Mouse (Mus musculus) liver, adult 2 months (tissue): Measurements from ENCODE around the gene Opn1sw. TPM values are rescaled to one million over a fixed set of nuclear protein-coding genes. Genes with fewer than 3 reads are reported as not detected.

ENCODE experiments used
- DNase-seq: peaks from one replicate; pipeline ENCODE4 v3.0.0-alpha.2; 2011; ENCODE audit warnings: low read depth, low spot score; ENCODE audit errors: extremely low read depth
- H3K27ac ChIP-seq: fragments of 200-500 bp; replicated peaks from 2 replicates; pipeline ENCODE4 v1.5.1; 2012; ENCODE audit warnings: low read depth, mild to moderate bottlenecking, control low read depth, inconsistent platforms, low read length; ENCODE audit not compliant: insufficient read depth
- H3K27me3 ChIP-seq: fragments of 200-500 bp; 2 replicates; pipeline ENCODE4 v1.6.1; 2012; ENCODE audit warnings: mild to moderate bottlenecking, moderate library complexity, low read length, inconsistent platforms; ENCODE audit not compliant: control insufficient read depth, insufficient read depth
- H3K36me3 ChIP-seq: fragments of 200-500 bp; 2 replicates; pipeline ENCODE4 v1.6.1; 2012; ENCODE audit warnings: low read length, inconsistent platforms; ENCODE audit not compliant: control insufficient read depth, insufficient read depth
- H3K4me1 ChIP-seq: fragments of 200-500 bp; 2 replicates; pipeline ENCODE4 v1.6.1; 2011; ENCODE audit warnings: low read length; ENCODE audit not compliant: control insufficient read depth, insufficient read depth
- H3K4me3 ChIP-seq: fragments of 200-500 bp; 2 replicates; pipeline ENCODE4 v1.5.1; 2011; ENCODE audit warnings: low read depth, mild to moderate bottlenecking, control low read depth, low read length, moderate library complexity; ENCODE audit not compliant: insufficient read depth
- H3K79me2 ChIP-seq: fragments of 200-500 bp; 2 replicates; pipeline ENCODE4 v1.6.1; 2012; ENCODE audit warnings: inconsistent platforms, mild to moderate bottlenecking, low read length, moderate library complexity; ENCODE audit not compliant: control insufficient read depth, insufficient read depth
- H3K9ac ChIP-seq: fragments of 200-500 bp; 2 replicates; pipeline ENCODE4 v1.6.1; 2012; ENCODE audit warnings: low read depth, mild to moderate bottlenecking, control low read depth, inconsistent platforms, low read length
- CTCF ChIP-seq: fragments of 200-500 bp; IDR thresholded peaks from 2 replicates; pipeline ENCODE4 v1.5.1; 2011; ENCODE audit warnings: low read depth, low read length, control low read depth
- POLR2A ChIP-seq: fragments of 200-500 bp; IDR thresholded peaks from 2 replicates; pipeline ENCODE4 v1.6.1; 2011; ENCODE audit warnings: low read length, control low read depth; ENCODE audit not compliant: insufficient read depth; ENCODE audit errors: extremely low read depth
- WGBS: fragments of 180-500 bp; shearing (Covaris S2); methylation state at CpG from one replicate; pipeline ENCODE4 v1.1.7; 2018; 5-methylcytosine and 5-hydroxymethylcytosine counted together
- polyA plus RNA-seq: library from polyadenylated mRNA; depleted of rRNA; stranded (reverse); fragments of >200 nt; gene quantifications from 2 replicates; pipeline ENCODE4 v1.2.3, GENCODE M21; 2012; rRNA removed
- total RNA-seq: library from RNA; depleted of rRNA; stranded (reverse); fragments of >200 nt; gene quantifications from 2 replicates; pipeline ENCODE4 v1.2.3, GENCODE M21; 2014; rRNA removed

Opn1sw gene
- total RNA-seq (0.09 and 0.20 TPM in 2 replicates), polyA plus RNA-seq (0.15 and 1.1 TPM in 2 replicates)

DNA sequence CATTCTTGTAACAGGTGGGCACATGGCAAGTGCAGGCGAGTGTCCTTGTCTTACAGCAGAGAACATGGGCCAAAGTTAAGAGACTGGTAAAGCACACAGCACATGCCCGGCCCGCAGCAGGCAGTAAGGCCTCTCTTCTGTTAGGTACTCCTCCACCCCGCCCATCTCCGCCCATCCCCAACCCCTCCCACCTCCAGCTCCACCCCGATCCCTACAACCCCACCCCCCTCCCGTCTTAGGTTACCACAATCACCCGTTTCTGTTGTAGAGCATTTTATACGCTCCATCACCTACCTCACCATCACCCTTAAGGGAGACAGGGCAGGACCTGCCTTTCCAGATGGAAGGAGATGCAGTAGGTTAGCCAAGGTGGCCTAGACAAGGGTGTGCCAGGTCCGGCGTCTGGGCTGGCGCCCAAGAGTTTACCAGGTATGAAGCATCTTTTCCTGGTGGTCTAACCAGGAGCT lies at the start of gene Opn1sw:
Gene Opn1sw, minus strand, starts transcription at position 417 of the 467 bp plus-strand sequence.
- Histone ChIP-seq H3K4me3 (peak within 1 kb of the TSS; percentile 51), H3K9ac (no peak within 1 kb of the TSS)
- TF ChIP-seq POLR2A, result no peak
- no peak for TF ChIP-seq CTCF

DNA sequence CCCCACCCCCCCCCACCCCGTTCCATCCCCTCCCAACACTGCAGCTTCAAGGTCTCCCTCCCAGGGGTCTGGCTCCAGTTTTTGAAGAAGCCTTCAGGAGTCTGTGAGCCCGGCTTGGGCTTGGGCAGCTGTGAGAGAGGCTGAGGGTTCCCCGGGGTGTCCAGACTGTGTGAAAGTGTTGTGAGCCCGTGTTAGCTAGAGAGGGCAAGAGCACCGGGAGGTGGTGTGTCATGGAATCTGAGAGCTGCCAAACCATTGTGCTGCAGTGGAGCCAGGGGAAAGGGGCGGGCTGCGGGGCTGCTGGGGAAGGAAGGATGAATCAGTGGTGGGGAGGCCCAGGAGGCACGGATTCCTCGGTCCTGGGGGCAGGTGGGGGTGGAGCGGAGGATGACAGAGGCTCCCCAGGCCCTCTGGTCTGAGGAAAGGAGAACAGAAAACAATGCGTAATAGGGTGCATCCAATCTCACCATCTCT lies 48.2 kb upstream of the Opn1sw start:
- no peak for TF ChIP-seq POLR2A
- no peak for TF ChIP-seq CTCF
- H3K79me2 ChIP-seq, result no peaks in the 10 kb centered on the region
- no peaks in the 10 kb centered on the region for H3K36me3 ChIP-seq
- H3K4me3 ChIP-seq, result no peak overlapping the region
- no peaks in the 10 kb centered on the region; the same call in 1 of the 2 replicates for H3K4me1 ChIP-seq
- WGBS, result 18% methylated on average over 11 of the region's 11 CpGs
- H3K27me3 ChIP-seq, result peaks cover 14% of the 10 kb centered on the region
- no peak overlapping the region for H3K27ac ChIP-seq
- no peak overlapping the region for H3K9ac ChIP-seq
- no peak for DNase-seq

More for the DNA sequence above, at the start of gene Opn1sw:
- Histone ChIP-seq H3K4me1 (peaks cover 3% of the 10 kb centered on the region), H3K79me2 (no peaks in the 10 kb centered on the region), H3K27me3 (no peaks in the 10 kb centered on the region), H3K36me3 (no peaks in the 10 kb centered on the region), H3K27ac (no peak within 1 kb of the TSS)
- 5% methylated on average over 12 of the region's 12 CpGs for WGBS
- peak; percentile 64 for DNase-seq

DNA sequence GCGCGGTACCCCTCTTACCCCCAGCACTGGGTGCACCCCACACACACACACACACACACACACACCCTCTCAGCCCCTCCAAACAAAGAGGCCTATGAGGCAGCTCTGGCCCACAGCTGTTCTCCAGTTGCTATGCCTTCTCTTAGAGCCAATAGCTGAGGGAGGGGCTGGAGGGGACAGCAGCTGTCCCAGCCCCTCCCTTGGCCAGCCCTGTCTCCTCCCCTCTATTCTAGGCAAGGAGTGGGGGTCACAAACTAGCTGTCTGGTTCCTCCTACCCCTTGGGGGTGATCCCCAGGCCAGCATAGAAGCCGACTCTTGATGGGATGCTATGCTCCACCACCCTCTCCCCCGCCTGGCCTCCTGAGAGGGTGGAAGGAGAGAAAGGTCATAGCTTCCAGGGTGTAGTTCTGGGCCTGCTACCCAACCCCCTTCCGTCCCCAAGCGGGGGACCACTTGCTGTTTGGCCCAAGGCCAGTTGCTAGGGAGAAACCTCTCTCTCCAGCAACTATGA lies 47.7 kb upstream of the Opn1sw start:
- Histone ChIP-seq H3K4me1 (no peaks in the 10 kb centered on the region; the same call in 1 of the 2 replicates), H3K79me2 (no peaks in the 10 kb centered on the region), H3K4me3 (no peak overlapping the region), H3K9ac (no peak overlapping the region), H3K27me3 (peaks cover 14% of the 10 kb centered on the region), H3K27ac (no peak overlapping the region), H3K36me3 (no peaks in the 10 kb centered on the region)
- WGBS, result 57% methylated on average over 6 of the region's 6 CpGs
- no peak for DNase-seq
- no peak for TF ChIP-seq CTCF
- TF ChIP-seq POLR2A, result no peak

DNA sequence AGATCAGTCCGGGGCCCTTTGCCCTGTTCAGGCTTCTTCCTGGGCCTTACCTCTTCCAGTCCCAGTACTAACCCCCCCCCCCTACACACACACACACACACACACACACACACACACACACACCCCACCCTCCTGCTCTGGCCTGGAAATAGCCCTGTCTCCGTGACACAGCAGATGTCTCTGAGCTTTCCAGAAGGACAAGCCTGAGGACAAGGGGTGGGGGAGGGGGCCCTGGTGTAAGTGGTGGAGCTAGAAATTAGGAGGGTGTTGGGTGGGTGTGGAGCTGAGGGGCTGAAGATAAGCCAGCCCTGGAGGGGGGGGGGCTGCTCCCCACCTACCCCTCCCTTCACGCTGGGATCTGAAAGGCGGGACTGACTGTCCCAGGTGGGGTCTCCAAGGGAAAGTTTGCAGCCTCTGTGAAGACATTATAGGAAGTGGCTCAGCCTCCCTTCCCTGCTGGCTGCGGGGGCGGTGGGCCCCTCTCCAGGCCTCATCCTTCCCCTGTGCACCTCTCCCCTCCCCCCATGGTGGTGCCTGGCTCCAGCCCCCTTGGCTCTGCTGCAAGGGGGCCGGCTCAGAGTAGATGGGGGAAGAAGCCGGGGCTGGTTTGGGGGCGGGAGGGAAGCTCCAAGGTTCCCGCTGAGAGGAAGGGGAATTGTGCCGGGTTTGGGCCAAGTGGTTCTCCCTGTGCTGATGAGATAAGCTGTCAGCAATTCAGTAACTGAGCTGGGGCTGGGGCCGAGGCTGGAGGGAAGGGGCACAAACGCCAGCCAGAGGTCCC lies 46.8 kb upstream of the Opn1sw start:
- H3K27ac ChIP-seq, result no peak overlapping the region
- H3K79me2 ChIP-seq, result no peaks in the 10 kb centered on the region
- H3K4me3 ChIP-seq, result no peak overlapping the region
- peaks cover 14% of the 10 kb centered on the region for H3K27me3 ChIP-seq
- no peaks in the 10 kb centered on the region for H3K36me3 ChIP-seq
- H3K9ac ChIP-seq, result no peak overlapping the region
- no peaks in the 10 kb centered on the region; the same call in 1 of the 2 replicates for H3K4me1 ChIP-seq
- no peak for TF ChIP-seq CTCF
- TF ChIP-seq POLR2A, result no peak
- no peak for DNase-seq
- WGBS, result 30% methylated on average over 13 of the region's 13 CpGs

DNA sequence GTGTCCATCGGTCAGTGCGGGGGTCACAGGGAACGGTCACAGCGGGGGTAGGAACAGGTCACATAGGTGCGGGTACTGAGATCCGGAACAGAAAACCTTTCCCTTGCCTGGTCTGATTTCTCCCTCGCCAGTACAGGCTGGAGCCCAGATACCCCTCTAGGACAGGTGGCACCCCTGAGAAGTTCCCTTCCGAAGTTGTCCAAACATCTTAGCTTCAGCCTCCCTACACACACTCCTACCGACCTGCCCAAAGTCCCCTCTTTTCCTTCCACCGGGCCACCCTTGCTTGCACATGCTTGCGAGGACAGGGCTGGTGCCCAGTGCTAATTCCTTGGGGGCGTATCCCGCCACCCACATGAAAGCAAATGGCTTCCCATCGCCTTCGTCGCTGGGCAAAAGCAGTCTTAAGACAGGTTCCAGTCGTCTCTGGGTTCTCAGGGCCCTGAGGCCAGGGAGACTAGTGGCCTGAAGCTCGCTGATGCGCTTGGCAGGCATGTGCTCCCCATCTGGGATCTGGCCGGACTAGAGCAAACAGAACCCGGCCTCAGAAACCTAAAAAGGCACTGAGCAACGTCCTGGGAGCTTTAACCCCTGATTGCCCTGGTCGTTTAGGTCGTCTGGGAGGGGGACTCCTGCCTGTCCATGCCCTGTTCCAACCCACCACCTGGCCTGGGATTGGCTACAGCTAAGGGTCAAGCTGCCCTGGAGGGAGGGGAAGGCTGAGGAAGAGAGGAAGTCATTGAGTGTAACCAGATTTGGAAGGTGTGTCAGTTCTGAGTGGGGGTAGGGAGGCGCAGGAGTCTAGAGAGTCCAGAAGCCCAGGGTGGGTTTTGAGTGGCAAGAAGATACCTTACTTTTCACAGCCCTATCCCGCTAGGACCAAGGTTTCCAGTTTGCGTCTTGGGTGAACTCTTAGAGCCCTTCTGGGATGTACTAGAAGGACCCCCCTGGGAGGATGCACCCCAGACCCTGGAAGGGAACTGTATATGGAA lies 45.8 kb upstream of the Opn1sw start:
- Histone ChIP-seq H3K4me1 (no peaks in the 10 kb centered on the region; the same call in 1 of the 2 replicates), H3K9ac (no peak overlapping the region), H3K4me3 (peak overlapping the region; percentile 29; the same call in 1 of the 2 replicates), H3K79me2 (no peaks in the 10 kb centered on the region), H3K27me3 (peaks cover 14% of the 10 kb centered on the region), H3K36me3 (no peaks in the 10 kb centered on the region), H3K27ac (no peak overlapping the region)
- TF ChIP-seq CTCF, result no peak
- TF ChIP-seq POLR2A, result no peak
- DNase-seq, result no peak
- 10% methylated on average over 27 of the region's 27 CpGs for WGBS
